Mouse (Mus musculus) embryo, embryonic 10 days (tissue): ENCODE data around the gene Pwp2.
A peak's percentile ranks its signal among the peaks of the same experiment; 100 is the strongest.
"Not testable (repeated sequence)": the region's sequence is repeated elsewhere in the genome, so short reads cannot be mapped to it uniquely, and the experiment has no call there.

Experiments used
- DNase-seq: peaks from one replicate; pipeline ENCODE4 v3.0.0-alpha.2; 2015; ENCODE audit warnings: low spot score

Gene Pwp2

DNA sequence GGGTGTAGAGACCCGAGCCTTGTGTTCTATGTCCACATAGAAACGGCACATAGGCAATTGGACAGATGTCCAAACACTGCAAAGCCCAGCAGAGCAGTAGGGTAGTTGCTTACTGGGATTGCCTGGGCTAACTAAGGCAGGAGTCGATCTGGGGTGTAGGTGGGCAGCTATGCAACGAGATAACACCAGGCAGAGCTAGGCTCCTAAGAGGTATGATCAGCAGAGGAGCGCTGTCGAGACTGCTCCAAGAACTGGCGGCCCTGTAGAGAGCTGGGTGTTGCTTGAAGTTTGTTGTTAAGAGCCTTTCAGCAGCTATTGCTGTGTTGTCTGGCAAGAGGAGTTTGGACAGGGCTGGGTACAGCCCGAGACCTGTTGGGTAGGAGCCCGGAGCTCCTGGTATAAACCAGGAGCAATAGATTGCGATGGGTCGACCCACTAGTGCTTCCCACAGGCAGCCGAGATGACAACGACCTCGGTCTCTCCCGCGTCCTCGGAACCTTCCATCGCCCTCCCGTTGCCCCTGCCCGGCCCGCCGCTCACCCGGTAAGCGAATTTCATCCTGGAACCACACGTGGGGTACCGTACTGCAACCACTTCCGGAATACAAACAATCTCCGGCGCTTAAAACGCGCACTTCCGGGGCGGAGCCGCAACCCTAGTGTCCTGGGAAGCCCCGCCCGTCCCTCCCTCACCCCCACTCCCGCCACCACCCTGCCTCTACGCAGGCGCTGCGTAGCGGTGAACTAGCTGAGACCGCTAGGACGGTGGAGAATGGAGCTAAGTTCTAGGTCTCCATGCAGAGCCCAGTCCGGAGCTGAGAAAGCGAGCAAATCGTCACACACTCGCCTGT, at the start of gene Pwp2:
Gene Pwp2 (minus strand): TSS at position 619 of the 850 bp plus-strand sequence.
- peak; percentile 96 for DNase-seq

DNA sequence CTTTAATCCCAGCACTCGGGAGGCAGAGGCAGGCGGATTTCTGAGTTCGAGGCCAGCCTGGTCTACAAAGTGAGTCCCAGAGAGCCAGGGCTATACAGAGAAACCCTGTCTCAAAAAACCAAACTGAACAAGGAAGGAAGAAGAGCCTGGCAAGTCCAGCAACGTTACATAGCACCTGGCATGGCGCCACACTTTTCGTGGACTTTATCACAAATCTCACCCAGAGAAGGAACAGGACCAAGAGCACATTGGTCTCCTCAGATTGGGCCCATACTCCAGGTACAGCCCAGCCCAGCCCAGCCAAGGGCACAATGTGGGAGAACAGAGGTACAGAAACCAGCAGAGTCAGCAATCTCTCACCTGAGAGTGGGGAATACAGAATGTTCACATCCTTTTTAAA, 48.8 kb upstream of the Pwp2 start:
- no peak for DNase-seq

DNA sequence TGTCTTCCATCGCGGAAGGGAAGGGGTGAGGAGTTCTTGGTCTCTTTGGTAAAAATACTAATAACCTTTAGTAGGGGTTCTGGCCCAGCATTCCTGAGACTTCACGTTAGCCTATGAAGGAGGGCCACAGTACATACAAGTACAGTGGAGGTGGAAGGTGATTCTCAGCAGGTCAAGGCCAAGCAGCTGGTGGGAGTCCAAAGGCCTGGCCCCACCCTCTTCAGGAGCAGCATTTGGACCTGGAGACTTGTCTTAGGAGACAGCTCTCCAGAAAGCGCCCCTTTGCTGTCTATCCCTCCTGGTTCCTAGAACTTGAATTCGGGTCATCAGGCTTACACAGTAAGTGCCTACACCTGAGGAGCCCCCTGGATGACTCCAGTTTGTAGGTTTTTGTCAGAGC, 48.2 kb upstream of the Pwp2 start:
- no peak for DNase-seq

DNA sequence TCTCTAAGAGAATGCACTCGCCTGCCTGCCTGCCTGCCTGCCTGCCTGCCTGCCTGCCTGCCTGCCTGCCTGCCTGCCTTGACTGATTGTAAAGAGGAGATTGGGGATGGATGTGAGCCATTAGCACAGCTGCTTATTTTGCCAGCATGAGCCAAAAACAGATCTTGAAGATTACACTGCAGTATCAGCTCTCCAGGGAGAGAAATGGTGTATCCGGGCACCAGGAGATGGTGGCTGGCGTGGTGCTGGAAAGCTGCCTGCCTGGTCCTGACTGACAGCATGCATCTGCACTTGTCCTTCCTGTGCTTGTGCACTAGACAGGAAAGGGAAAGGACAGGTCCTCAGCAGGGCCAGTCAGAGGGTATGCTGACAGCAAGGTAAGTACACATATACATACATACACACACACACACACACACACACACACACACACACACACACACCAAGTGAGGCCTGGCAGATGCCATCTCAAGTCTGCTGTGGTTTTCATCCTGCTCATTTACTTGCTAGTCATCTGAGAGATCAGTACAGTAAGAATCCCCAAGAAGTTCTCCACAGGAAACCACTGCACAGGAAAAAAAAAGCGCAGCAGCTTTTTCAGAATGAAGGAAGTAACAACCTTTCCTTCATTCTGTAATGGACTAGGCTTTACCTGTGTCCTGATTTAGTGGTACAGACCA, 47.5 kb upstream of the Pwp2 start:
- DNase-seq, result no peak

DNA sequence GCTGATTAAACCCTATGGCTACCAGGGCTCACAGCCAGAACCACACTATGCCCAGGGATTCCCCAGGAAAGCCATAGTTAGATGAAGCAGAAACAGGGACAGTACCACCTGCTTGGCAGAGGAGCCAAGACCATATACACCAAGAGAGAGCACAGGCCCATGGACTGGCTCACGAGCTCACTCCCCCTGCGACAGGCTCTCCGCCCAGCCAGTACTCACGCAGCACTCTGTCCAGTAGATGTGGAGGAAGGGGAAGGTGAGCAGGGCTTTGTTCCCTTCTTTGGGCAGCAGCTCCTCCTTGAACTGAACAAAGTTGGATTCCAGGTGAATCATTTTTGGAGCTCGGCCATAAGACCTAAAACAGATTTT, 43.6 kb upstream of the Pwp2 start:
- DNase-seq, result no peak

DNA sequence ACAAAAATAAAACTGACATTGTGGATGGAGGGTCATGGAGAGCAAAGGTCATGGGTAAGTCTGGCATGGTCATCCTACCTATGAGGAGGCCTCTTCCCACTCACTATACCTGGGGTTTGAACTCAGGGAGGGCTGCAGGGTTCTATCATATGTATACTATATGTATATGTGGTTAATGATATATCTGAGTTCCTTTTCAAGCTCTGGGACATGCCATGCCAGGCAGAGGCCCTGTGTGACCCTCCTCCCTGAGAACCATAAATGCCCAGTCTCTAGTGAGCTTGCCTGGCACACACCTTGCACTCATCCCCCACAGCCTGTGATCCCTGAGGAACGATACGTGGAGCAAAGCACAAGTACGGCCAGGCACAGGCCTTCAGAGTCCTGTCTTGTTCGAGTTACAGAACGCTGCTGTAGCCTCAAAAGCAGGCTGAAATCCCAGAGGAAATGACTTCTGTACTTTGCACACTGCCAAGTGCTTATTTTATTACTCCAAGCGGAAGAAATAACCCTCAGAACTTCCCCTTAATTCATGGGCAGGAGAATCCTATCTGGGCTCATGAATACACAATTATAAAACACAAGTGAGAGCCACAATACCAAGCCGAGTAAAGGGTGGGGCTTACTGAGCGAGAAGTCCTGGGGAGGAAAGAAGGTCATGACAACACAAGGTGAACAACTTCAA, 43.1 kb upstream of the Pwp2 start:
- no peak for DNase-seq

DNA sequence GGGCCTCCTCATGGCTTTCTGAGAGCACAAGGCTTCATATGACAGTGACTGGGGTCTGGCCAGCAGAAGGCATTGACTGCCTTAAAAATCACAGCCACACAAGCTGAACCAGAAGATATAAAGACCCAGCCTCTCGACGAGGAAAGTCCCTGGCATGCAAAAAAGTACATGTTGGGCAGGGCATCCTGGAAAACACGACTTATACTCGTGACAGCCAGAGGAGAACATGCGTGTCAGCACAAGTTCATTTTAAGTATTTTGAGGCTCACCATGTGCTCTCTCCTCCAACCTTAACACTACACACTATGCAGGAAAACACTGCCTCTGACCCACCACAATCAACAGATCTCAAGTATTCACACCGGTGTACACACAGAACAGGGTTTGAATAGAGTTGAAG, 39.2 kb upstream of the Pwp2 start:
- no peak for DNase-seq

DNA sequence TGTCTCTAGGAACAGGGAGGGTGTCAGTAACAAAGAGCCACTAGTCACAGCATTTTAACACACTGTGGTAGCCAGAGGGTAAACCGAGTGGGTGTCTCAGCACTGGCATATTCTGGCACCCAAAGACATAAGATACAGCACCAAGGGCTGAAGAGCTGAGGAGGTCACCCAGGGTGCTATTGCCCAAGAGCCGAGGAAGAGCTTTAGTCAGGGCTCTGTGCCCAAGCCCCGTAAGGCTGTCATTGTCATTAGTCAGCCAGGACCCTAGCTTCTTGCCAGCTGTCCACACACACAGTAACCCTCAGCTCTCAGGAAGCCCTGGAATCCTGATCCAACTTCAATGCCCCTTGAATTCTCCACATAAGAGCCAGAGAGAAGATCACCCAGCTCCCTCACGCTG, 38.0 kb upstream of the Pwp2 start:
- no peak for DNase-seq

DNA sequence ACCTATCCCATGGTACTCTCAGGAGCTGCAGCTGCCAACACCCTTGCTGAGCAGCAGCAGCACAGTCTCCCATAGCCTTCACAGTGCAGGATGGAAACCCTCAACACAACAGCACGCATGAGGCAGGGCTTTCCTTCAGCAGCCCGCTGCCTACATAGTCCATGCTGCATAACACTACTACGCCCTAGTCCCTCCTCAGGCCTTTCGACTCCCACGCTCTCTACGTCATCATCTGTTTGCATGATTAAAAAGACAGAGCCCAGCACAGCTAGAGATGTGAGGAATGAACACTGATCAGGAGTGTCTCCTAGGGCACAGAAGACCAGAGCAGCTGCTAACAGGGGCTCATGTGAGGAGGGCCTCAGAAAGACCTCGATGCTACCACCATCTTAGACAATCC, 36.4 kb upstream of the Pwp2 start:
- DNase-seq, result no peak

DNA sequence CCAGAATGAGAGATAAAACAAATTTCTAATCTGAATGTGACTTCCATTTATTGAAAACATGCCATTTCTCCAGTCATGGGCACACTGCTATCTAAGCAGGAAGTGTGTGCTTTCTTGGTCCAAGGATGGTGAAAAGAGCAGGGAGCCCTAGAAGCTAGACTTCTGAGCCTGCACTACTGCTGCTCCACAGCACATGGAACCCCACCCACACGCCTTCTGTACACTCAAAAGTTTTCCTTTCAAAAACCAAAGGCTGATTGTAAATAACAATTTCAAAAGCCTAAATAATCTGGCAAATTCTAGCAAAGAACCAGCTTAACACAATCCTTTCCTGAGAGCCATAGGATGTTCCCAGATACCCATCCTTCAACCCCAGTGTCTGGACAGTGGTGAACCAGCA, 34.6 kb upstream of the Pwp2 start:
- no peak for DNase-seq

DNA sequence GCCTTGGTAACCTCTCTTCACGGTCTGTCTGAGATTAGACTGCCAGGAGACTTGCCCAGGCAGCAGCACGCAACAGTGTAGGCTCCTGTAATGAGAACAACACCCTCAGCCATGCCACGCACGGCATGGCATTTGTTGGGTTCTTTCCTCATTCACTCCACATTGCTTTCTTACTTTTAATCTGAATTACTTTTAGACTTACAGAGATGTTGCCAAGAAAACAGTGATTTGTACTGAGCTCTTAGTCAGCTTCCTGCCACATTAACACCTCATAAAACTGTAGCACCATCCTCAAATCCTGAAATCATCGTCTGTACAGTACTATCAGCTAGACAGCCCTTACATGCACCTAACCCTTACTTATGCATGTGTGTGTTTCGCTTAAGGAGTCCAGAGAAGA, 33.6 kb upstream of the Pwp2 start:
- DNase-seq, result no peak

DNA sequence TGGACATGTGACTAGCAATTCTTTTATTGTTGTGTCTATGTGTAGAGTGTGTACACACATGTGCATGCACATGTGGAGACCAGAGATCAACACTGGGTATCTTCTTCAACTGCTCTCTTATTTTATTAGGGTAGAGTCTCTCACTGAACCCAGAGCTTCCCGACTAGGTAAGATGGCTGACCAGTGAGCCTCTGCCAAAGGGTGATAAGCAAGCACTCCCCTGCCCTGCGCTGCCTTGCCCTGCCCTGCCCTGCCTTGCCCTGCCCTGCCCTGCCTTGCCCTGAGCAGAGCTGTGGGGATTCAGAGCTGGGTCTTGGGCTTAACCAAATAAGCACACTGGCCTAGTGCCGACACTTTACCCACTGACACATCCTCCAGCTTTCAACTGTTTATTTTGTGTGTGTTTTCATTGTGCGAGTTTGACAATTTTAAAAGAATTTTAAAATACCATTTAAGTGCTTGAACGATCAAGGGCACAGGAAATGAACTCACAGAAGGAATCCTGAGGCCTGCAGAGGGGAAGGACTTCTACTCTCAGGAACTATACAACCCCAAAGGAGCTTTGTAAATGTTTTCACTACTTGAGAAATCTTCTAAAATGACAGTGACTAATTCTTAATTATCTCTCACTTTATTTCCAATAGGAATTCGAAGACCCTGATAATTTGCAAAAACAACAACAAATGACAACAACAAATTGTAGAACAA, 31.6 kb upstream of the Pwp2 start:
- DNase-seq, result no peak

DNA sequence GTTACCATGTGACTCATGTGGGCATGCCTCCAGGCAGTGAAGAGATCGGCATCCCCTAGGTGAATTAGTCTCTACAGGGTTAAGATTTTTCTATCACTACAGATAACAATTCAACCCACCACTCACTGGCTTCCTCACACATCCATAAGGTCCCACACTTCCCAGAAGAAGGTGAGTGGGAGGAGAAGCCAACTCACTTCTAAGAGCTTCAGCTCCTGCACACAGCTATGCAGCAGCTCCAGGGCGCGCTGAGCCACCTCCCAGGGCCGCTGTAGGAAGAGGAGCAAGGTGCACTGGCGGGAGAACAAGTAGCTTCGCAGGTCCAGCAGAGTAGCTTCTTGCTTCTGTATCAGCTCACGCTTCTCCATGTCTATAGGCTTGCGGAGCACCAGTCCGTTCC, 29.4 kb upstream of the Pwp2 start:
- DNase-seq, result no peak

DNA sequence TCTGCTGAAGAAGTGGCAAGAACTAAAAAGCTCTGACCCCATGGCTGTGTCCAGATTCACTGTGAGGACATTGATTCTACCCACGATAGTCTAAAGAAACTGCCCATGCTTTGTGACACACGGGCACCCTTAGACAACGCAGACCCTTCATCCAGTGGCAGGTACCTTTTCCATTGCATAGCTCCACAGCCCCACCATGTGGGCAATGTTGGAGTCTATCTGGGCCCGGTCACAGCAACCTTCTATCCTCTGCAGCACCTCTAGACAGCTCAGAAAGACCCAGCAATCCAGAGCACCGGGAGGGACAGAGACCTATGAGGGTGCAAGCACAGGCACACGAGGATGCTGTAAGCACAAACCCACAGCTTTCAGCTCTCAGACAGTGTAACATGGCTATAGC, 26.4 kb upstream of the Pwp2 start:
- peak; percentile 13 for DNase-seq

DNA sequence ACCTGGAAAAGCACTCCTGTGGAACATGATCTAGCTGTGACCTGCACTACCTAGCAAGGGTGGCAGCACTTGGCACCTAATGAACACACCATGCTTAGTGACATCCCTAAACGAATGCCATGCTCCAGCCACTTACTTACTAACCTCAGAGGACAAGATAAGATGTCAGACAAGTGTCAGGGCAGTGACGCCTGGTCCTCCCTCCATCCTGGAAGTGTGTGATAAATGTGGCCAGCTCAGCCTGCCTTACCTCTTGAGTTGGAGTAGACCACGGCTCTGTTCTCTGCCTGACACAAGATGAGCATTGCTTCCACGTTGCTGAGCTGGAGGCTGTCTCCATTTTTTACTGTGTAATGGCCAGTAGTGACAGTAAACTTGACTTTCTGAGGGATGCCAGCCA, 16.2 kb upstream of the Pwp2 start:
- DNase-seq, result no peak

DNA sequence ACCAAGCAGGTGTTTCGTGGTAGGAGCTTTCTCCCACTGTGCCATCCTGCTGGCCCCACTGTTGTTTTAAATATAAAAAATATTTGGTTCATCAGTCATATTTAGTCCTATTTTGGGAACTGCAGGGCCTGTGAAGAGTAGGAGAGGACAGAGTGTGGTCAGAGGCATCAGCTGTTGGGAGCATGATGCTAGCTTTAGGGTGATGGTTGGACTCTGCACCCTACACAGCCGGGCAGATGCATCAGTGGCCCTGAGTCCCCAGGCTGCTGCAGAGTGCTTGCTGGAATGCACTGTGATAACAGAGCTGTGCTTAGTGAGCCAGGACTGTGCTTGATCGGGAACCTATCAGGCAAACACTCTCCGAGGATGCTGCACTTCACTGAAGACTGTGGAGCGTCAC, 8.0 kb upstream of the Pwp2 start:
- DNase-seq, result no peak

DNA sequence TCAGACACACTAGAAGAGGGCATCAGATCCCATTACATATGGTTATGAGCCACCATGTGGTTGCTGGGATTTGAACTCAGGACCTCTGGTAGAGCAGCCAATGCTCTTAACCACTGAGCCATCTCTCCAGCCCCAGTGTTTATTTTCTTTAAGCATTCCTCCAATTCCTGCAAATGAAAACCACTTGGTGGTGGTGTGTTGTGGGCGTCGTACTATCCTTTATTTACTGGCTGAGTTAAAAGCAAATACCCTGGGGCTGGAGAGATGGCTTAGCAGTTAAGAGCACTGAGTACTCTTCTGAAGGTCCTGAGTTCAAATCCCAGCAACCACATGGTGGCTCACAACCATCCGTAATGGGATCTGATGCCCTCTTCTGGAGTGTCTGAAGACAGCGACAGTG, 1.1 kb upstream of the Pwp2 start:
- DNase-seq, result not testable (repeated sequence)

DNA sequence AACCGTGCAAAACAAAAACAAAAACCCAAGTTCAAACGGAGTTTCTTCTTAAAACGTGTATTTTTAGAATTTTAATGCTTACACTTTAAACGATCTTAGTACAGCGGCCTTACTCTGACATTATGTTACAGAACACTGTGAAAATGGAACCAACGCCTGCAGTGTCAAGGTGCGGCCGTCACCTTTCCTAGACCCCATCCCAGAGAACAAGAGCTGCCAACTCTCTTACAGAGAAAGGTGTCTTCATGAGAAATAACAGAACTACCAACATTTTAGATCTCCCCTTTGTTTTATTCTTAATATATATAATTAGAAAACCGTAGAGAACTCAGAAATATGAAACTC, 404 bp upstream of the Pwp2 start:
- DNase-seq, result no peak

DNA sequence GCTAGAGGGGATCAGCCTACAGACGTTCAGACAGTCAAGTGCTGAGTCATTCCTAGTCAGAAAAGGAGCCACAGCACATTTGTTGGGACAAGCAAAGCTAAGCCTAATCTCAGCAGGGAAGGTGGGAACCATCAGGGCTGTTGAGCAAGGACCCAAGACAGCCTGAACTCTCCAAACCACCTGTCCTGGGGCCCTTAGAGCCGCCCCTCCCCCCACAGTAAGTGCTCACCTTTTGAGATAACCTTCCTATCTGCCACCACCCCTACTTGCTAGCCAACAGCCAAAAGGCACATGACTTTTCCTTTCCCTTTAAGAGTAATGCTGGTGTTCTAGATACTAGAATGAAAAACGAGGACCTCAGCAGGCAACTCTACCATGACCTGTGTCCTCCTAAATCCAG, 1.4 kb downstream of the Pwp2 start:
- DNase-seq, result no peak

DNA sequence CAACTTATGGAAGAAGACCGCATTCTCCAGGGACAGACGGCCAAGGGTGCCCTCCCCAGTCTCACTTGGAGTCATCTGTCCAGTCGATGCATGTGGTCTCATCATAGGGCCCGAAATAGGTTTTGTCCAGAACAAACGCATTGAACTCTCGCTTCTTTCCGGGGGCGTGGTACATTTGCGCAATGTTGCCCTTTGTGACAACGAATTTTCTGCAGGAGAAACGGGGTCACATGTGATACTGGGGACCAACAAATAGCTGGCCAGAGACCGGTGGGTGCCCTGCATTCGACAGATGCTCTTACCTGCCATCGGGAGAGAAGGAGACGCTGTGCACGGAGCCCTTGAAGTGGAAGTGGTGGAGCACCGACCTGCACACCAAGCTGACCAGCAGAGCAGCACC, 2.6 kb downstream of the Pwp2 start:
- no peak for DNase-seq

DNA sequence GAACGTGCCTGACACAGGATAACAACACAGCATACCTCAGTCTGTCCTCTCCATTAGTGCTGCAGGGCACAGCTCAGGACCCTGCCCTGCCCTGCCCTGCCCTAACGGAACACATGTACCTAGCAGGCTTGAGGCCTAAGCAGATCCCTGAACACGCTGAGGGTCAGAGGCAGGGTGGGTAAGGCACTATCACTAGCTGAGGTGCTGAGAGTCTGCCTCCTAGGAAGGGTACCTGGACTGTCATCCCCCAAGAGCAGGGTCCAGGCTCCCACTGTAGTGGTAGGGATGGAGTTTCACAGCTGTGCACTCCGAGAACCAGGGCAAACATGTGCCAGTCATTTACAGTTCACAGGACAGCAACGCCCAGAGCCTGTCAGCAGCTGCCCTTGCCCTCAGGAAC, 10.5 kb downstream of the Pwp2 start:
- no peak for DNase-seq

DNA sequence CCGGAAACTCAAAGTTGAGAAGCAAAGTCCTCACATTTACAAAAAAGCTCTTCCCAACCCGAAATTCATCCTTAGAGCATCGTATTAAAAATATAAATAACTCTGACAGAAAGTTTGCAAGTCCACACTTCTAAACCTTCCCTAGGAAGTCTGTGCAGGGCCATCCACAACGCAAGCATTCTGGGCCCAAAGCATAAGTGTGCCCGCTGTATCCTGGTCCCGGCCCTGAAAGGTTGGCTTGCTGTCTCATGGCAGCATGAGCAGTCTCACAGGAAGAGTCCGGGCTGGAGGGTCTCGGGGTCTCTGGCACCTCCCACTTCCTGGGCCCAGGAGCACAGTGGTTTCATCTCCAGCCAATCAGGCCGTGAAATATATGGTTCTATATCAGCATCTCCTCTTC, 13.4 kb downstream of the Pwp2 start:
- no peak for DNase-seq

DNA sequence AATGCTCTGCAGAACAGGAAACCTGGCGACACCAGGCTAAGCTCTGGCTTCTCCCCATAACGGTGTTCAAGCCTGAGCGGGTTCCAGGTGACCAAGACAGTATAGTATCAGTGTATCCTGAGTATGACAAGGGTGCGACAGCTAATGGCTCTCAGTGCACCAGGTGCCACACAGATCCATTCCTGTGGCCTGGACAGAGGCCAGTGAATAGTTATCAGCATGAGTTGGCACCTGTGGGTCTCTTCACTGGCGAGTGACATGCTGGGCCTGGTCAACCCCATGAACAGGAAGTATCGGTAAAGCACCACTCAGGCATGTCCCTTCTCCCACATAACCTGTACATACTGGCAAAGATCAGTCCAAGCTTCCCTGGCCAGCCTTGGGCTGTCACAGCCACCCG, 13.9 kb downstream of the Pwp2 start:
- DNase-seq, result no peak
